Mouse (Mus musculus) heart, embryonic 10.5 days (tissue): ENCODE measurements at regions not wholly inside any gene's neighbourhood (a gene's known extent, or its start where the extent isn't known, plus 50 kb on each side); places are given as distances from the start of the nearest gene placed in this dataset.
"Not testable (repeated sequence)": the region's sequence is repeated elsewhere in the genome, so short reads cannot be mapped to it uniquely, and the experiment has no call there.

Experiments used
- DNase-seq: peaks from one replicate; pipeline ENCODE4 v3.0.0-alpha.2; 2017; ENCODE audit warnings: low spot score
- H3K27ac ChIP-seq: fragments of 300-500 bp; sonication (generic); 2 replicates; pipeline ENCODE4 v1.5.1; 2016; ENCODE audit warnings: mild to moderate bottlenecking
- H3K27me3 ChIP-seq: fragments of 300-500 bp; sonication (generic); 2 replicates; pipeline ENCODE4 v1.6.1; 2016; ENCODE audit warnings: mild to moderate bottlenecking; ENCODE audit not compliant: poor library complexity, insufficient read depth, severe bottlenecking
- H3K36me3 ChIP-seq: fragments of 300-500 bp; sonication (generic); 2 replicates; pipeline ENCODE4 v1.6.1; 2016; ENCODE audit warnings: mild to moderate bottlenecking, moderate library complexity
- H3K4me1 ChIP-seq: fragments of 300-500 bp; sonication (generic); 2 replicates; pipeline ENCODE4 v1.6.1; 2016; ENCODE audit warnings: mild to moderate bottlenecking
- H3K4me3 ChIP-seq: fragments of 300-500 bp; sonication (generic); 2 replicates; pipeline ENCODE4 v1.5.1; 2016; ENCODE audit warnings: mild to moderate bottlenecking, moderate library complexity
- H3K9me3 ChIP-seq: fragments of 300-500 bp; sonication (generic); 2 replicates; pipeline ENCODE4 v1.6.1; 2016; ENCODE audit warnings: mild to moderate bottlenecking, moderate library complexity
- WGBS: fragments of 180-500 bp; shearing (Covaris S2); methylation state at CpG from one replicate; pipeline ENCODE4 v1.1.7; 2016; 5-methylcytosine and 5-hydroxymethylcytosine counted together

DNA sequence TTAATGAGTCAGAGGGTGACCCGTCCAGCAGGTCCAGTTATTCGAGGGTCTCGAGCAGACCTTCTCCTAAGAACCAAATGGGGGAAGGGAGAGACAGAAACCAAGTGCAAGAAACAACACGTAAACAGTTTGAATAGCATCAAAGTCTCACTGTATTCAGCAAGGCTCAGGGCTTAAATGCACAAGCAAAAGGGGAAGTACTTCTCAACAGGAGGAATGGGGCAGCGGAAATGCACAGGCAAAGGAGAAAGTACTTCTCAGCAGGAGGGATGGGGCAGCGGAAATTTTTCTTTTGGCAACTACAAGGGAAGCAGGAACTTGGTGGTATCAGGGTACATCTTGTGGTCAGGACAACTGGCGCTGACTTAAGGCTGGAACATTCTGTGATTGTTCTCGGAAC is 330.6 kb downstream of the 9430069I07Rik start:
- not testable (repeated sequence) for H3K4me1 ChIP-seq, H3K36me3 ChIP-seq, H3K27ac ChIP-seq, H3K9me3 ChIP-seq, H3K4me3 ChIP-seq, H3K27me3 ChIP-seq, DNase-seq
- WGBS = 77% methylated on average over 8 of the region's 8 CpGs

DNA sequence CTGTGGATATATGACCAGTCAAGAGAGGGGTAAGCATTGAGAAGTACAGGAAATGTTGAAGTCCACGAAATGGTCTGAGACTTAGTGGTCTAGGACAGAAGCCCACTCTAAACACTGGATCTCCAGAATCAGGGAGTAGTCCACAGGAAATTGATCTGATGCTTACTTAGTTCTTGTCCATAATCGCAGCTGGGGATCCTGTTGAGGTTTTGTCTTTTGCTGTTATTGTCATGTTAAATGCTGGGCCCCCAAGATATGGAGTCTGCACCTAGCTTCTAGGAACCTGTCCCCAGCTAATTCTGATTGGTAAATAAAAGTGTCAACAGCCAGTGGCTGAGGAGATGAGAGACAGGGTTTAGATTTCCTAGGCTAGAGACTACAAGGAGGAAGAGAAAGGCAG is 332.3 kb downstream of the 9430069I07Rik start:
- Histone ChIP-seq H3K27me3 (no peaks in the 10 kb centered on the region), H3K4me3 (no peak overlapping the region), H3K36me3 (no peaks in the 10 kb centered on the region), H3K27ac (no peak overlapping the region), H3K9me3 (no peaks in the 10 kb centered on the region), H3K4me1 (no peaks in the 10 kb centered on the region)
- DNase-seq = no peak
- WGBS = 88% methylated on average over 2 of the region's 2 CpGs

DNA sequence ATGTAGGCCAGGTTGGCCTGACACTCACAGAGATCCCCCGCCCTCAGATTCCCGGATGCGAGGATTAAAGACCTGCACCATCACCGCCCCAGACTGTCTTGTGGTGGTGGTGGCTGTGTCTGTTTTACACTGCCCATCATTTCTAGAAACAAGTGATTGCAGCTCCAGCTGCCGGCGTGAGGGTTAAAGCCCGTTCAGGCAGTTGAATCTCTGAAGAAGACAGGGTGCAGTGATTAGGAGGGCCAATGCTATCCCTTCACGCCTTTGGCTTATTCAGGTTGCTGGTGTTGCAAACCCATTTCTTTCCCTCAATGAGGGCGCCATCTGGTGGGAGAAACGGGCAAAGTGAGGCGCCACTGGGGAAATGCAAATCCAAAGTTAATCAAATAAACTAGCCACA is 335.8 kb downstream of the 9430069I07Rik start:
- peak; percentile 79 for DNase-seq
- WGBS = 30% methylated on average over 11 of the region's 11 CpGs
- Histone ChIP-seq H3K4me1 (no peaks in the 10 kb centered on the region), H3K27me3 (no peaks in the 10 kb centered on the region), H3K27ac (no peak overlapping the region), H3K4me3 (no peak overlapping the region), H3K36me3 (no peaks in the 10 kb centered on the region), H3K9me3 (no peaks in the 10 kb centered on the region)

DNA sequence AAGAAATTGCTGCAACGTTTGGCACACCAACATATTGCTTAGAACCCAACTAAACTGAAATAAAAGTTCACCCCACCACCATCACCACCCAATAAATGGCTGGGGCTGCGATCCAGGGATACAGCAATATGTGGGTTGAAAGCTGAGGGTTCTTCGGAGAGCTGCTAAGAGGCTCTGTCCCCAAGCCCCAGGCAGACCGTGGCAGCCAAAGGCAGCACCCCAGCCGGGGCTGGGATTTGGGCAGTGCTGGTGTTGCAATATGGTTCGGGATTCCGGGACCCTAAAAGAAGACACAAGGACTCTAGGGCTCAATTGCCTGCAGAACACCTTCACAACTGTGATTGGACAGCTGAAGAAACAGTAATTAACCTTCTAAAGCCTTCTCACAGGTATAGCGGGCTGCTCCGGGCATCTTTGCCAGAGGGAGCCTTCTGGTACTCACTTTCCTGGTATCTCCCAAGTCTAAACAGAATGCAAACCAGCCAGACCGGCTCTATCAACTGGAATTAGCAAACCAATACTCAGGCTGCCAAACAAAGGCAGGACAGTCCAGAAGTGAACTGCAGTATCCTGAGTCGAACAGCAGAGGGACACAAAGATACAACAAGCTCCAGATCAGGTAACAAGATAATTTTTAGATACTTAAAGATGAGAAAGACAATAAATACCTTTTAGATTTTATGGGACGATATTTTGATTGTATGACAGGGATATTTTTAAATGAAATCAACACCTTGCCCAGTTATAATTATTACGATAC is 341.1 kb downstream of the 9430069I07Rik start:
- H3K27ac ChIP-seq = no peak overlapping the region
- no peaks in the 10 kb centered on the region for H3K36me3 ChIP-seq
- WGBS = 47% methylated on average over 13 of the region's 13 CpGs
- DNase-seq = no peak
- H3K4me1 ChIP-seq = no peaks in the 10 kb centered on the region
- no peaks in the 10 kb centered on the region for H3K9me3 ChIP-seq
- no peaks in the 10 kb centered on the region for H3K27me3 ChIP-seq
- no peak overlapping the region for H3K4me3 ChIP-seq

DNA sequence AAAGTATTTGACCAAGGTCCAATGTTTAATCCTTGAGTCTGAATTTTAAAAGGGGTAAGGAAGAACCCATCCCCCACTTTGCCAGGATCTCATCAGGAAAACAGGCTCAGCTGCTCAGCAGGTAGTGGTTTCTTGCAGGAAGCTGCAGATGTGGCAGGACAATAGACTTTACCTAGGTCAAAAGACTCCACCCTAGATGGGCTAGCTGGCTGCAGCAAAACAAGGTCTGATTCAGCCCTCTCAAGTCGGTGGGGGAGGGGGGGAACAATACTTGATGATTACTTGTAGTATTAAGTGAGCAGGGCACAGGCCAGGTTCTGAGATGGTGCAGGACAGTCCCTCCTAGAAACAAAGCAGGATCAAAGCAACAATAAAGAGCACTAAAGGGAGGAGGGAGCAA is 349.1 kb downstream of the 9430069I07Rik start:
- DNase-seq = no peak
- WGBS = 26% methylated on average over 1 of the region's 1 CpGs
- Histone ChIP-seq H3K4me3 (no peak overlapping the region), H3K9me3 (no peaks in the 10 kb centered on the region), H3K4me1 (no peaks in the 10 kb centered on the region), H3K27me3 (no peaks in the 10 kb centered on the region), H3K36me3 (no peaks in the 10 kb centered on the region), H3K27ac (no peak overlapping the region)

DNA sequence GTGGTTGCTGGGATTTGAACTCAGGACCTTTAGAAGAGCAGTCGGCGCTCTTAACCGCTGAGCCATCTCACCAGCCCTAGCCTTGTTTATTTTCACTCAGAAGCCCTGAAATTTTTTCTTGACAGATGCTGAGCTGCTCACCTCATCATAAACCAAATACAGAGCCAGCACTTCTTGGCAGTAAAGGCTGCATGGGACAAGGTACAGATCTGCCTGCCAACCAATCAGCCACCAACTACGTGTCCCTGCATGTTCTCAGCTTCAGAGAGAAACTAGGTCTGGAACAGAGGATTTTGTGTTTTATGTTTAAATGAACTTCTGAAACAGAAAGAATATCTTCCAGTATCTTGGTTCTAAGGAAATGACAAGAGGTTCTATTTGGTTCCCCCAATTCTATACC is 365.3 kb downstream of the 9430069I07Rik start:
- H3K27ac ChIP-seq = no peak overlapping the region
- no peak overlapping the region for H3K4me3 ChIP-seq
- DNase-seq = no peak
- no peaks in the 10 kb centered on the region for H3K27me3 ChIP-seq
- no peaks in the 10 kb centered on the region for H3K36me3 ChIP-seq
- H3K9me3 ChIP-seq = no peaks in the 10 kb centered on the region
- H3K4me1 ChIP-seq = no peaks in the 10 kb centered on the region
- WGBS = 84% methylated on average over 4 of the region's 4 CpGs

DNA sequence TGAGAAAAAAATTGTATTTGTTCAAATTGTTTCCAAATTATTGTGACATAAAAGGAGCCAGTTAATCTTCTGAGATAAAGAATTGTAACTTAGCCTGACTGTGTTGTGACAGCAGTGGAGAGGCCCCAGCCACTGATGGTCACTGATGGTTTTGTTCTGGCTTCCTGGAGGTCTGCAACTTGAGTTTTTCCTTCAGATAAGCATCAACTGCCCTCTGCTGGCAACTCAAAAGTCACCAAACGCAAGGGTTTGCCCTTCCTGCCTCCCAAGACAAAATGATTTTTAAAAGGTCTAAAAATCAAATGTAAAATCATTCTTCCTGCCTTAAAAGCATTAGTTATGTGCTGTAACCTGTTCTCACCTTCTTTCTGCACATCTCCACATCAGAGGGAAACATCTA is 382.6 kb downstream of the 9430069I07Rik start:
- H3K4me1 ChIP-seq = no peaks in the 10 kb centered on the region
- no peaks in the 10 kb centered on the region for H3K27me3 ChIP-seq
- WGBS = 33% methylated on average over 1 of the region's 1 CpGs
- peak; percentile 47 for DNase-seq
- H3K9me3 ChIP-seq = no peaks in the 10 kb centered on the region
- H3K27ac ChIP-seq = no peak overlapping the region
- H3K36me3 ChIP-seq = no peaks in the 10 kb centered on the region
- H3K4me3 ChIP-seq = no peak overlapping the region

DNA sequence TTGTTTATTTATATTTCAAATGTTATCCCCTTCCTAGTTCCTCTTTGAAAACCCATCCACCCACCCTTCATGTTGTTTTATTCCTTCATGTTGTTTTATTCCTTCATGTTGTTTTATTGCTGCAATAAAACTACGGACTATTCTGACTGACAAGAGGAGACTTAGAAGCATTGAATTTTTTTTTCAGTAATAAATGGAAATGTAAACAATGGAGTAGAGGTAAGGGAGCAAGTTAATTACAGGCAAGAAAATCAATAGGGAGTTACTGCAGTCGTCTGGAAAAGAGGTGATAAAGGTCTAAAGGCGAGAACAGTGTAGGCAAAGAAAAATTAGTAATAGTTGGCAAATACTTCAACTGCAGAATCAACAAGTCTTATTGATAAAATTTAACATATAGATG is 384.2 kb downstream of the 9430069I07Rik start:
- no peak overlapping the region for H3K4me3 ChIP-seq
- H3K4me1 ChIP-seq = no peaks in the 10 kb centered on the region
- no peaks in the 10 kb centered on the region for H3K9me3 ChIP-seq
- no peak for DNase-seq
- H3K27ac ChIP-seq = no peak overlapping the region
- WGBS = 77% methylated on average over 3 of the region's 3 CpGs
- H3K36me3 ChIP-seq = no peaks in the 10 kb centered on the region
- no peaks in the 10 kb centered on the region for H3K27me3 ChIP-seq

DNA sequence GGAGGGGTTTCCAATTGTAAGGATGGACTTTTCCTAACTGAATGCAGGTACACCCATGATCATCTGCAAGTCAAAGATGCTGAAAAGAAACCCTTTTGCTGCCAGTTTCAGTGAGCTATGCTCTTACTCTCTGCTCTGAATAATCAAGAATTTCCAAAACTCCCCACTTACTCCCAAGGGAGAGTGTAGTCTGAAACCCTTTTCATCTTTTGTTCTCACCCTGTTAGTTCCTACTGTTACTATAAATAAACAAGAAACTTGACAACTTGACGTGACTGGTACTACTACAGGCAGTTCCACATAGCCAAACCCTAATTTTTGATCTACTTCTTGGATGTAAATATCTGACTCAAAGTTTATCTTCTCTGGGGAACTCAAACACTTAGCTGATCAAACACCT is 388.3 kb downstream of the 9430069I07Rik start:
- no peaks in the 10 kb centered on the region for H3K36me3 ChIP-seq
- WGBS = 28% methylated on average over 1 of the region's 1 CpGs
- DNase-seq = no peak
- no peak overlapping the region for H3K27ac ChIP-seq
- H3K4me1 ChIP-seq = no peaks in the 10 kb centered on the region
- no peaks in the 10 kb centered on the region for H3K27me3 ChIP-seq
- no peak overlapping the region for H3K4me3 ChIP-seq
- H3K9me3 ChIP-seq = peaks cover 3% of the 10 kb centered on the region; the same call in 1 of the 2 replicates

DNA sequence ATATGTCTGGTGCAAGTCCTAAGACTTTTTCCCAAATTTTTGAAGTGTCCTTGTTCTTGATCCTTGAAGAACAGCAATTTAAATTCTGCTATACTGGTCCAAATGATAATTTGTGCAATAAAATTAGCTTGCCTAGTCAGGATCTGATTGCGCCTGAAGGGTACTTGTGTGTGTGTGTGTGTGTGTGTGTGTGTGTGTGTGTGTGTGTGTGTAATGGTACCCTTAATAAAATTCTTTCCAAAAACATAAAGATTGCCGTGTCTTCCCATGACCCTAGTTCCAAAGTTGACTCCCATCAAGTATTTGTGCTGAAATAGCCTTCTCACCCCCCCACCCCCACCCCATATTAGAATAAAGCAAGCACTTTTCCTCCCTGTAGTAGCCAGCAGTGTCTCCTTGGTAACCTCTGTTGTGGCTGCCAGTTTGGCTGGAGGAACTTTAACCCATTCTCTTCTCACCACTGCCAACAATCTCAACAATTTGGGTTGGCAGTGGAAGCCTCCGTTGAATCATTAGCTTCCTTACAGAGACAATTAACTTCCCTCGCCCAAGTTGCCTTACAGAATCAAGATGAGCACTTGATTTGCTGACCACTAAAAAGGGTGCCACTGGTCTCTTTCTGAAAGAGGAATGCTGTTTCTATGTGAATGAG is 422.5 kb downstream of the 9430069I07Rik start:
- DNase-seq = no peak
- Histone ChIP-seq H3K4me3 (no peak overlapping the region), H3K27ac (no peak overlapping the region), H3K27me3 (no peaks in the 10 kb centered on the region), H3K9me3 (no peaks in the 10 kb centered on the region), H3K36me3 (no peaks in the 10 kb centered on the region), H3K4me1 (no peaks in the 10 kb centered on the region)
- 77% methylated on average over 4 of the region's 4 CpGs for WGBS

DNA sequence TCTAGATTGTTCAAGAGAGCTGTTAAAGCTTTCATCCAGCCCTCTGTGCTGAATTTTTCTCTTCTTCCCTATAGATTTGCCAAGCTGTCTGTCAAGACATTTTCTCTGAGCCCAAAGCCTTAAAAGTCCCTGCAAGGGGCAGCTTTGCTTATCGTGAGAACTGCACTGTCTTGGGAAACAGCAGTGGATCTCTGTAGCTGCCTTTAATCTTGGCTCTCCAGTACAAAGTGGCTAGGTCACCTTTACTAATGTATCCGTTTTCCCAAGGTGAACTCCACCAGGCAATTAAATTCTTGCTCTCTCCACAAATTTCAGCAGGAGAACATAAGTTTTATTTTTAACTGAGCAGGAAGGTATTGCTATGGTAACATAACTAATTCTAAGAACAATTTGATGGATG is 431.2 kb downstream of the 9430069I07Rik start:
- no peaks in the 10 kb centered on the region for H3K36me3 ChIP-seq
- H3K9me3 ChIP-seq = no peaks in the 10 kb centered on the region
- no peak for DNase-seq
- H3K27me3 ChIP-seq = no peaks in the 10 kb centered on the region
- H3K27ac ChIP-seq = no peak overlapping the region
- WGBS = 46% methylated on average over 2 of the region's 2 CpGs
- no peaks in the 10 kb centered on the region for H3K4me1 ChIP-seq
- H3K4me3 ChIP-seq = no peak overlapping the region

DNA sequence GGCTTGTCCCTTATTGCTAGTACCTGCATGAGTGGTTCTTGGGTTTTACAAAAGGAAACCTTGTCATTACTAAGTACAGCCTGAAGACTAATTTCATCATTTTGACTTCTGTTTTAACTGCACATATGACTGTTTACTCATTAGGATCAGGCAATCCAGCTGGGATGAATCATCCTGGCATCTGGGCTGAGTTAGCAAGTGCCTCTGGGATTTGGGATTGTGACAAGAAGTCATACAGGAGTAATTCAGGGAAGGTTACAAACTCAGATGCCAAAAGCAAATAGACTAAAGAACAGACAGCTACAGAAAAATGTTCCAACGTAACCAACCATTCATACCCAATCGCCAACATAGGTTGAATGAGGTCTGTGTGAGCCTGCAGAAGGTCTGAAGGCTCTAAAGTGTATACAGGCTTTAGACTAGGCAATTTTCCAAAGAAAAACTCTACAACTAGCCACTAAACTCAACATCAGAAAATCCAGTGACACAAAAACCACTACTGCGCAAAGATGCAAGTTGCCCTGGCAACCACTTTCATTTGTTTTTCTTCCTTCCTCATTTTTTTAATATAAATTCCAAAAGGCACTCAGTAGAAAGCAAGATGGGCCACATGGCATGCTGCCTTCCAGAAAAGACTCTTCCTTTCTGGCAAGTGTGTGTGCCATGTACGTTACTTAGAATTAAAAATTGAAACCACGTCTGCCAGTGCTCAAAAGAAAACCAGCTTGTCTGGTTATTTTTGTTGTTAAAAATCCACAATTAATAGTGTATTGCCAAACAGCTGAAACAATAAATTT is 433.4 kb downstream of the 9430069I07Rik start:
- Histone ChIP-seq H3K27ac (no peak overlapping the region), H3K4me1 (no peaks in the 10 kb centered on the region), H3K27me3 (no peaks in the 10 kb centered on the region), H3K9me3 (no peaks in the 10 kb centered on the region), H3K4me3 (no peak overlapping the region), H3K36me3 (no peaks in the 10 kb centered on the region)
- 80% methylated on average over 5 of the region's 5 CpGs for WGBS
- no peak for DNase-seq

DNA sequence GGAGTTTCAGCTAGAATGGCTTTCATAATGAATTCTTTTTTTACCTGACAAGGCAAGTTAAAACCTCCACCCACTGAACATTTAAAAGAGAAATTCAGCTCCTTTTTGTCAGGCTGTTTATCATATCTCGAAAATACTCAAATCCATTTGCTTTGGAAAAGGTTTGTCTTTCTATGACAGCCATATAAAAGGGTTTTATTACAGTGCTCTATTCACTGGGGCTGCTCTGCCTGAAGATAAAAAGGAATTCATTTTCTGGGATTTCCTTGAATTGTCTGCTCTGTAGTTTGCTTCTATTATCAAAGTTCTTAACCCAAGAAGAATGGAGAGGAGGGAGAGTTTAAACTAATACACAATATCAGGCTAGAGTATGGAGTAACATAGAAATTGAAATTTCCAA is 442.8 kb downstream of the 9430069I07Rik start:
- Histone ChIP-seq H3K9me3 (no peaks in the 10 kb centered on the region), H3K27ac (no peak overlapping the region), H3K36me3 (no peaks in the 10 kb centered on the region), H3K27me3 (no peaks in the 10 kb centered on the region), H3K4me3 (no peak overlapping the region), H3K4me1 (no peaks in the 10 kb centered on the region)
- DNase-seq = no peak
- 59% methylated on average over 1 of the region's 1 CpGs for WGBS
